Mouse (Mus musculus) v-Abl transformed pro-B cells (cell line): ENCODE data around the gene Tcte2.
"Not testable (repeated sequence)": the region's sequence is repeated elsewhere in the genome, so short reads cannot be mapped to it uniquely, and the experiment has no call there.

Experiments
- in situ Hi-C, 2 experiments: fragments of 400-800 bp; cut with MboI; formaldehyde crosslinking; loops; one replicate each; pipeline ENCODE4 v1.15.1; 2025; ENCODE audit not compliant: unreplicated experiment in 2 of 2

Tcte2 gene

GRCm38 (mm10) chr17:13685621-13686020 is 76.0 kb downstream of the Tcte2 start:
- in situ Hi-C loops: no loop called here

- in situ Hi-C loops: no loop called here
Observed at GRCm38 (mm10) chr17:13684256-13684655, 77.4 kb downstream of the Tcte2 start.

- in situ Hi-C loops: no loop called here
Observed at GRCm38 (mm10) chr17:13683411-13684174, 78.0 kb downstream of the Tcte2 start.

DNA sequence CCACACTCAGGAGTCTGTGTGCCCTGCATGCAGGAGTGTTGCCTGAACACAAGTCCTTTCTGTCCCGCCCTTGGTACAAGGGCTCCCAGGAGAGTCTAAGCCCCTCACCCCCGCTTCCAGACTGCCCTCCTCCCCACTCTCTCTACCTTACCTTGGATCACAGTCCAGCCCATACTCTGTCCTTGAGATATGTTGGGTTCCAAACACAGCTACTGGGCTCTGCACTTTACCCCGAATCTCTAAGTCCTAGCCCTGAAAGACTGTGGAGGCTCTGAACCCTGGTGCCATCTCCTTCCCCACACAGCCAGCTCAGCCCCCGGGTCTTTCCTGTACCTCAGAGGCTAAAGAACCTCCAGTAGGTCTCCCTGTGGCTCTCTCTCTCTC is 78.6 kb downstream of the Tcte2 start:
- in situ Hi-C loops: no loop called here

GRCm38 (mm10) chr17:13682378-13683026 is 79.1 kb downstream of the Tcte2 start:
- in situ Hi-C loops: no loop called here

DNA sequence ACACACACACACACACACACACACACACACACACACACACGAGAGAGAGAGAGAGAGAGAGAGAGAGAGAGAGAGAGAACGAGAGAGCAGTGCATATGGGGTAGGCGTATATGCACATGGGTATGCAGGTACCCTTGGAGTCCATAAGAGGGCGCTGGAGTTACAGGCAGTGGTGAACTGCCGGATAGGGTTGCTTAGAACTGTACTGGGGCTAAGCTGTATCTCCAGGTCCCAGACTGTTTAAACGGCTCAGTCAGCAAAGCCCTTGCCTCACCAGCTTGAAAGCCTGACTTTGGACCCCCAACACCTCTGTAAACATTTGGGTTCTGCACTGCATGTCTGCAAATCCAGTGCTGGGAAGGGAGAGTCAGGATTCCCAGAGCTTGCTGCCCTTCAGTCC is 79.9 kb downstream of the Tcte2 start:
- in situ Hi-C loops: no loop called here

GRCm38 (mm10) chr17:13681126-13681525 is 80.5 kb downstream of the Tcte2 start:
- in situ Hi-C loops: no loop called here

- in situ Hi-C loops: no loop called here
Observed at GRCm38 (mm10) chr17:13680318-13680717, 81.3 kb downstream of the Tcte2 start.

DNA sequence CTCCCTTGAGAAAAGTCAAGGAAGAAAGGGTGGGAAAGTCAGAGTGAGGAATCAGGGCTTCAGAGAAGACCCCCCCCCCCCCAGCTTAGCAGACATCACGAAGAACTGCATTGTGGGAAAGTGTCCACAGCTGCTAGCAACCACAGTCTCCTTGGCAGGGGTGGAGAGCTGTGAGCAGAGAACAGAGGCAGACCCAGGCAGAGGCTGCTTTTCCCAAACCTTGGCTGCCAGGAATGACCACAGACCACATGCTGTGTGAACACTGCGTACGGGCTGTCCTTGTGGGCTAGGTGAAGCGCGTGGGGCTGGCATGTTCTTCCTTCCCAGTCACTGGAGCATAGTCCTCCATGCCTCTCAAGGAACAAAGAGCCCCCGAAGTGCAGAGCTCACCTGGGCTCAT is 81.9 kb downstream of the Tcte2 start:
- in situ Hi-C loops: no loop called here

DNA sequence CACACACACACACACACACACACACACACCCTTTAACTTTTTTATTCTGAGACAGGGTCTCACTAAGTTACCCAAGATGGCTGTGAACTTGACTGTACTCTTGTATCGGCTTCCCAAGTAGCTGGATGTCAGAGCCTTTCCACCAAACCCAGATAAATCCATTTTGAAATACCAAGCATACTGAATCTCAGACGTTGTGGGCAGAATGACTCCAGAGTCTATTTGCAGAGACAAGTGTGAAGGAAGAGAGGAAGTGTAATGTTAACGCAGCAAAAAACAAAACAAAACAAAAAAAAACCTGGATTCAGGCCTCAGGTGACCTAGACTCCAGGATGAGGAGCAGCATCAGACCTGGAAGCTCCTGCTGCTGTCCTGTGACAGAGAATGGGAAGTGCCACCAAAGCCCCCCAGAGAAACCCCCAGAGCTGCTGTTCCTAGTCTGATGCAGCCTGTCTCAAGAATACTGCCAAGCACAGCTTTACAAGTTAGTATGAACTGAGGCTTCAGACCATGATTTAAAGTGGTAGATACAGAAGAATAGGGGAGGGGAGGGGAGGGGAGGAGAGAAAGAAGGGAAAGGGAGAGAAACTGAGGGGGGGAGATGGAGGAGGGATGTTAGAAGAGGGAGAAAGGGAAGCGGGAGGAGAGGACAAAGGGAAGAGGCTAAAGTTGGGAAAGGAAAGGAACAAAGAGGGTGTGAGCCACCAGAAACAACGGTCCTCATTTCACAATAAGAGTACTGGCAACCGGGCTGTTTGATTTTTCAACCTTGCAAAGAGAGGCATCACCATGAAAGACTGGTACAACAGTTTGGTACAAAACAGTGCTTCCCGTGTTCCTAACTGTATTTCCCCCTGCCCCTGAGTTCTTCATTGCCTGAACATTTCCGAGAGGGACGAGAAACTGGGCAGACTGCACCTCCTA is 84.1 kb downstream of the Tcte2 start:
- in situ Hi-C loops: no loop called here

DNA sequence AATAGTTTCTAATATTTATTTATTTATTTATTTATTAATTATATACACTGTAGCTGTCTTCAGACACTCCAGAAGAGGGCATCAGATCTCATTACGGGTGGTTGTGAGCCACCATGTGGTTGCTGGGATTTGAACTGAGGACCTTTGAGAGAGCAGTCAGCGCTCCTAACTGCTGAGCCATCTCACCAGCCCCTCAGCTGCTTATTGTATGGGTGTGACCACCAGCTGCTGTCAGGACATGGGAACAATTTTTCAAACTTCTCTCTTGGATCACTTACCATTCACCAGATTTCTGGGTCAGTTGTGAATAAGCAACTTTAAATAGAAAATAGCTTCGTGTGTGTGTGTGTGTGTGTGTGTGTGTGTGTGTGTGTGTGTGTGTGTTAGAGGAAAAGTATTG is 85.5 kb downstream of the Tcte2 start:
- in situ Hi-C loops: not testable (repeated sequence)

DNA sequence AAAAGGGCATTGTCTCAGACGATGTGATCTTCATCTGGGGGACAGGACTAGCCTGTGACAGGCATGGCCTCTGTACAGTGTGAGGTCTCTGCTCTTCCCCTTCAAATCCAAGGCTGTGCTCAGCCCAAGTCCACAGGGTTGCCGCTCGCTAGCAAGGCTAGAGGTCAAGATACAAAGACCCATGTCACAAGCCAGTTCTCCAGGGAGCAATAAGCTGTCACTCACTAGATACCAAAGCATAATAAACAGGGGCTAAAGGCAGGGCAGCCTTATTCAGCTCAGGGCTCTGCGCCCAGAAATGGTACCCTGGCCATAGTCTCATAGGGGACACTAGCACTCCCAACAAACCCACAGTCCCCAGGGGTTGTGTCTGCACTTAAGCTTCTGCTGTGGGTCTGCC is 86.0 kb downstream of the Tcte2 start:
- in situ Hi-C loops: no loop called here

- in situ Hi-C loops: no loop called here
Observed at GRCm38 (mm10) chr17:13674695-13675306, 86.8 kb downstream of the Tcte2 start.

DNA sequence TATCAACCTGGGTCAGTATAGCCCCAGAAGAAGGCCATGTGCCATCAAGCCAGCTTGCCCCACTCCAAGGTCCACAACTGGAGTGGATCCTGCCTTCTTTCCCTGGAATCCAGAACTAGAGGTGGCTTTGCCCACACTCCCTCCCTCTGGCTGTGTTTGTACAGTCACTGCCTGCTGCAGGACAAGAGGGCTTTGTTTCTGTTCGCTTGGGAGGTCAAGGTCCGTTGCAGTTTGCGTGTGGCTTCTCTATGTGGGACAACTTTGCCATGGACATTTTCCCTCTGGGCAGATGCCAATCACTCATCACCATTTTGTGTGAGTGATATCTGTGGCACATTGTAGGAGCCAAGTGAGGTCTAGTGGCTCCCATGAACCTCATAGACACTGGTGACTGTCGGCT is 89.9 kb downstream of the Tcte2 start:
- in situ Hi-C loops: no loop called here

- in situ Hi-C loops: no loop called here
Observed at GRCm38 (mm10) chr17:13670227-13670626, 91.4 kb downstream of the Tcte2 start.

DNA sequence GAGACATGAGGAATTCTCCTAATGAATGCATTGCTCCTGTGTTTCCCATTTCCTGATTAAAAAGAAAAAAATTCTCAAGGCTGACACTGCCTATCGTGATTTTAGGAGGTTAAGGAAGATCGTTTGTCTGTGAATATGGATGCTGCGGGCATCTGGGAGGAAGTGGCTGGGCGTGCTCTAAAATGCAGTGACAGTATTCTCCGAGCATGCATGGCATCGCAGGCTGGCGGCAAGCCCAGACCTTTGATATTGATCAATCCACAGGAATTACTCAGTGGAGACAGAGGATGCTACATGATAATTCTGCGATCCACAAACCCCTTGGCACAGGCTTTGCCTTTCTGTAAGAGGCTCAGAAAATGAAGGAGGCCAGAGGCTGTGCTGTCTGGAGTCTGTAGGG is 92.4 kb downstream of the Tcte2 start:
- in situ Hi-C loops: no loop called here

- in situ Hi-C loops: no loop called here
Observed at GRCm38 (mm10) chr17:13668052-13669015, 93.3 kb downstream of the Tcte2 start.

- in situ Hi-C loops: no loop called here
Observed at GRCm38 (mm10) chr17:13667006-13667405, 94.6 kb downstream of the Tcte2 start.

DNA sequence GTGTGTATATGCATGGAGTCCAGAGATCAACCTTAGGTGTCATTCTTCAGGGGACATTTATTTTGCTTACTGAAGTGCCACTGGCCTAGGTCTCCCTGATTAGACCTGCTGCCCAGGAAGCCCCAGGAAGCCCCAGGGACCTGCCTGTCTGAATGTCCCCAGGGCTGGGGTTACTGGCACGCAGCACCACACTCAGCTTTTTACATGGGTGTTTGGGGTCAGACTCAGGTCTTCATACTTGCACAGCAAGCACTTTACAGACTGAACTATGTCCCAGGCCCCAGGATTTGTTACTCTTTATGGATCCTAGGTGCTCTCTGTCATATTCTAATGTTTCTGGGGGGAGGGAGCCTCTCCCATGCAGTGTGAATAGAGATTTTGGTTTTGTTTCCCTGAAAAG is 95.9 kb downstream of the Tcte2 start:
- in situ Hi-C loops: no loop called here
